Mouse (Mus musculus) midbrain, embryonic 11.5 days (tissue): ENCODE measurements at regions not wholly inside any gene's neighbourhood (a gene's known extent, or its start where the extent isn't known, plus 50 kb on each side); places are given as distances from the start of the nearest gene placed in this dataset.

Source experiments
- ATAC-seq: fragments of 200-750 bp; cut with Nextera tagmentation; 2 replicates; pipeline ENCODE4 v1.8.0; 2017; ENCODE audit warnings: moderate TSS enrichment, moderate library complexity; ENCODE audit not compliant: low FRiP score
- DNase-seq: peaks from one replicate; pipeline ENCODE4 v3.0.0; 2015; ENCODE audit warnings: low spot score; ENCODE audit errors: missing footprints
- H3K27ac ChIP-seq: fragments of 300-500 bp; sonication (generic); 2 replicates; pipeline ENCODE4 v1.5.1; 2014; ENCODE audit warnings: low read depth, low read length
- H3K27me3 ChIP-seq: fragments of 300-500 bp; sonication (generic); 2 replicates; pipeline ENCODE4 v1.6.1; 2014; ENCODE audit warnings: mild to moderate bottlenecking, low read length, moderate library complexity, mixed read lengths; ENCODE audit not compliant: control insufficient read depth, insufficient read depth
- H3K36me3 ChIP-seq: fragments of 300-500 bp; sonication (generic); 2 replicates; pipeline ENCODE4 v1.6.1; 2014; ENCODE audit warnings: mild to moderate bottlenecking, low read length, moderate library complexity, mixed read lengths; ENCODE audit not compliant: control insufficient read depth, insufficient read depth
- H3K4me1 ChIP-seq: fragments of 300-500 bp; sonication (generic); 2 replicates; pipeline ENCODE4 v1.6.1; 2014; ENCODE audit warnings: low read length; ENCODE audit not compliant: control insufficient read depth, insufficient read depth
- H3K4me2 ChIP-seq: fragments of 300-500 bp; sonication (generic); 2 replicates; pipeline ENCODE4 v1.6.1; 2014; ENCODE audit warnings: mild to moderate bottlenecking, moderate library complexity
- H3K4me3 ChIP-seq: fragments of 300-500 bp; sonication (generic); 2 replicates; pipeline ENCODE4 v1.5.1; 2014; ENCODE audit warnings: low read depth, low read length
- H3K9ac ChIP-seq: fragments of 300-500 bp; sonication (generic); 2 replicates; pipeline ENCODE4 v1.6.1; 2014; ENCODE audit warnings: low read length
- H3K9me3 ChIP-seq: fragments of 300-500 bp; sonication (generic); 2 replicates; pipeline ENCODE4 v1.6.1; 2016; ENCODE audit warnings: low read length; ENCODE audit not compliant: control insufficient read depth
- WGBS: fragments of 180-500 bp; shearing (Covaris S2); extraction: QIAGEN DNeasy Blood & Tissue Kit; methylation state at CpG from one replicate; pipeline ENCODE4 v1.1.7; 2014; 5-methylcytosine and 5-hydroxymethylcytosine counted together

DNA sequence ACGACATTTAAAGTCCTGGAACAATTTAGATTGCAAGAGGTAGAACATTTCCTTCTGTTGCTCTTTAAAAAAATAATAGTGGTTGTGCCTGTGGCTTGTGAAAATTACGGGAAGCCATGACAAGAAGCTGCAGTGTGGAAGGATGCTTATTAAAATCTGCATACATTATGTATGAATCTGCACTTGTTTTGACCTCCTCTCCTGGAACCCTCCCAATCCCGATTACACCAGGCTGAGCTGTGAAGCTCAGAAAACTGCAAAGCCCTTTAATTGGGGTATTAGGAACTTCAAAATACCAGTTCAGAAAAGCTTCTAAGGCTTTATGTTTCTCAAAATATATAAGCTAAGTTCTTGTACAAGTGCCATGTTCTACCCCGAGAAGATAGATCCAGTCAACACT lies 171.8 kb downstream of the Fam76b start:
- no peak overlapping the region for H3K4me2 ChIP-seq
- no peak overlapping the region for H3K4me3 ChIP-seq
- no peaks in the 10 kb centered on the region for H3K27me3 ChIP-seq
- H3K9ac ChIP-seq = no peak overlapping the region
- no peak overlapping the region for H3K27ac ChIP-seq
- H3K4me1 ChIP-seq = no peaks in the 10 kb centered on the region
- ATAC-seq (no peak), DNase-seq (no peak)
- H3K9me3 ChIP-seq = no peaks in the 10 kb centered on the region
- no peaks in the 10 kb centered on the region for H3K36me3 ChIP-seq
- 77% methylated on average over 4 of the region's 4 CpGs for WGBS

GRCm38 (mm10) chr9:14001517-14001916 lies 174.0 kb downstream of the Fam76b start:
- no peak overlapping the region for H3K4me2 ChIP-seq
- WGBS = 77% methylated on average over 7 of the region's 7 CpGs
- H3K4me3 ChIP-seq = no peak overlapping the region
- H3K9me3 ChIP-seq = no peaks in the 10 kb centered on the region
- ATAC-seq (no peak), DNase-seq (peak; percentile 91)
- H3K27me3 ChIP-seq = no peaks in the 10 kb centered on the region
- H3K9ac ChIP-seq = no peak overlapping the region
- no peaks in the 10 kb centered on the region for H3K36me3 ChIP-seq
- no peak overlapping the region for H3K27ac ChIP-seq
- H3K4me1 ChIP-seq = no peaks in the 10 kb centered on the region

DNA sequence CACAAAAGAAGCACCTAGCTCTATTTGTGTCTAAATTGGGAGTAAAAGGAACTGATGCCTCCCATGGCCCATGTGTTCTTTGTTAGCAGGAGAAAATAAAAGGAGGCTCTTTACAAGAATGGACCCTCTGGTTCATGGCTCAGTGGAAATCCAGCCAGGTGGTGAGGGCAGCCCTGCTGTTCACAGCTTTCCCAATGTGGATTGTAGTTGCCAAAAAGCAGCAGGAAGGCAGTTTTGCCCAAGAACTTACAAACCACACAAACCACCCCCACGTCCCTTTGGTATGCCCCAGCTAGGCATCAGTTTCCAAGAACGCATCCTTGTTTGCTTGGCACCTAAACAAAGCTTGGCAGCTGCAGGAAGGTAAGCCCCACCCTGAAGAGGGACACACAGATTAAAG lies 174.7 kb downstream of the Fam76b start:
- H3K4me3 ChIP-seq = no peak overlapping the region
- no peak overlapping the region for H3K9ac ChIP-seq
- 44% methylated on average over 2 of the region's 2 CpGs for WGBS
- no peaks in the 10 kb centered on the region for H3K27me3 ChIP-seq
- no peaks in the 10 kb centered on the region for H3K36me3 ChIP-seq
- H3K4me1 ChIP-seq = no peaks in the 10 kb centered on the region
- no peak overlapping the region for H3K4me2 ChIP-seq
- no peaks in the 10 kb centered on the region for H3K9me3 ChIP-seq
- H3K27ac ChIP-seq = no peak overlapping the region
- ATAC-seq = no peak
- DNase-seq = no peak

- Histone ChIP-seq H3K9ac (no peak overlapping the region), H3K36me3 (no peaks in the 10 kb centered on the region), H3K4me1 (no peaks in the 10 kb centered on the region), H3K27me3 (no peaks in the 10 kb centered on the region), H3K4me3 (no peak overlapping the region), H3K27ac (no peak overlapping the region), H3K4me2 (no peak overlapping the region), H3K9me3 (no peaks in the 10 kb centered on the region)
- ATAC-seq (no peak), DNase-seq (no peak)
- WGBS = 93% methylated on average over 3 of the region's 3 CpGs
These were observed 175.6 kb downstream of the Fam76b start for GRCm38 (mm10) chr9:14003163-14003562.

- Histone ChIP-seq H3K27ac (no peak overlapping the region), H3K9me3 (peaks cover 4% of the 10 kb centered on the region; the same call in 1 of the 2 replicates), H3K36me3 (no peaks in the 10 kb centered on the region), H3K4me3 (no peak overlapping the region), H3K27me3 (no peaks in the 10 kb centered on the region), H3K9ac (no peak overlapping the region), H3K4me2 (no peak overlapping the region), H3K4me1 (no peaks in the 10 kb centered on the region)
- 90% methylated on average over 3 of the region's 3 CpGs for WGBS
- no peak for DNase-seq
- ATAC-seq = no peak
These were observed 178.9 kb downstream of the Fam76b start for GRCm38 (mm10) chr9:14006233-14006984.

- H3K9ac ChIP-seq = no peak overlapping the region
These were observed 181.9 kb downstream of the Fam76b start for GRCm38 (mm10) chr9:14009451-14009850.

DNA sequence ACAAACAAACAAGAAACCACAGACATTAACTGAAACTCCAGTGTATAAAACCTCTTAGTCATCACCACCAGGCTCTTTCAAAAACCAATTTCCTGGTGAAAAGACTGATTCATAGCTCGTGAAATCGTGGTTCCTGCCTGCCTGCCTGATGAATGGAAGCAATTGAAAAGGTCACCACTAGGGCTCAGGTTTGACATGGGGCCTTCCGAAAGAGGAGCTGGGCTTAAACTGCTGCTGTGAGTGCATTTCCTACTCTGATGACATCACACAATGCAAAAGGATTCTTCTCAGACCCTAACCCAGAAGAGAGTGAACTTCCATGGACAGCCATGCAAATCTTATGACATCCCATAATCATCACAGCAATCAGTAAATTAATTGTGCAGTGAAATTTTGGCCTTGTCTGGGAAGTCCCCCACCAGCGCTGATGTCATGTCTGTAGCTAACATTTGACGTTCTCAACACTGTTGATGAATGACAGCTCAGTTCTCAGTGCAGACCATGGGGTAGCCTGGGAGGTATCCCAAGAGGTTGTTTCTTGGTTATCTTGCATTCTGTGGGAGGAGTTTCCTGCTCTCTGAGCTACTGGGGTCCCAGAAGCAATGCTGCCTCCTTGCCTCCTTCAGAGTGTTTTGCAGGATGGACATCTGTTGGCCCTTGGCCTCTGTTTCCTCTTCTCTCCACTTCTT lies 182.9 kb downstream of the Fam76b start:
- no peak overlapping the region for H3K9ac ChIP-seq
- WGBS = 58% methylated on average over 5 of the region's 5 CpGs
- no peaks in the 10 kb centered on the region for H3K4me1 ChIP-seq
- ATAC-seq (no peak), DNase-seq (no peak)
- H3K27ac ChIP-seq = no peak overlapping the region
- H3K4me3 ChIP-seq = no peak overlapping the region
- no peaks in the 10 kb centered on the region for H3K36me3 ChIP-seq
- peaks cover 4% of the 10 kb centered on the region; the same call in 1 of the 2 replicates for H3K9me3 ChIP-seq
- no peak overlapping the region for H3K4me2 ChIP-seq
- no peaks in the 10 kb centered on the region for H3K27me3 ChIP-seq

More at GRCm38 (mm10) chr9:14009451-14009850, 181.9 kb downstream of the Fam76b start:
- H3K4me3 ChIP-seq = no peak overlapping the region
- no peak overlapping the region for H3K4me2 ChIP-seq
- no peak overlapping the region for H3K27ac ChIP-seq
- H3K27me3 ChIP-seq = no peaks in the 10 kb centered on the region
- H3K4me1 ChIP-seq = no peaks in the 10 kb centered on the region
- WGBS = 77% methylated on average over 5 of the region's 5 CpGs
- ATAC-seq (no peak), DNase-seq (no peak)
- no peaks in the 10 kb centered on the region for H3K36me3 ChIP-seq
- peaks cover 4% of the 10 kb centered on the region; the same call in 1 of the 2 replicates for H3K9me3 ChIP-seq

DNA sequence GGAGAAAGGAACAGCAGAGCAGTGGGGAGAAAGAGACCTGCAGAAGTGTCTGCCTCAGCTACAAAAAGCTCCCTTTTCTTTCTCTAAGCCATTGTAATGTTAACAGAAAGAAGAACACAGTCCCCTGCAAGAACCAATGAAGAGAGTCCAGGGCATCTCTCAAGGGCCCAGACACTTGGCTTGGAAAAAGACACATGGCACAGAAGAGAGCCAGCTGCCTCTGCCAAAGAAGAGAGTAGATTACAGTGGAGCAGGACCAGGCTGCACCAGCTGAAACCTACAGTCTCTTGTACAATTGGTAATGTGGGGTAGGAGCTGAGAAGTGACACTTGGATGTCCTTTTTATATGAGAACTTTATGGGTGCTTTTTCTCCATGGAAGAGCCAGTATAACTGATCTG lies 196.7 kb downstream of the Fam76b start:
- DNase-seq = no peak
- Histone ChIP-seq H3K36me3 (no peaks in the 10 kb centered on the region), H3K27me3 (no peaks in the 10 kb centered on the region), H3K4me3 (no peak overlapping the region), H3K27ac (no peak overlapping the region), H3K9ac (no peak overlapping the region), H3K4me2 (no peak overlapping the region), H3K4me1 (no peaks in the 10 kb centered on the region), H3K9me3 (no peaks in the 10 kb centered on the region)
- ATAC-seq = no peak

GRCm38 (mm10) chr9:14024701-14025100 lies 197.2 kb downstream of the Fam76b start:
- Histone ChIP-seq H3K9ac (no peak overlapping the region), H3K9me3 (no peaks in the 10 kb centered on the region), H3K27me3 (no peaks in the 10 kb centered on the region), H3K27ac (no peak overlapping the region), H3K4me3 (no peak overlapping the region), H3K36me3 (no peaks in the 10 kb centered on the region), H3K4me1 (no peaks in the 10 kb centered on the region), H3K4me2 (no peak overlapping the region)
- DNase-seq = no peak
- 79% methylated on average over 3 of the region's 3 CpGs for WGBS
- ATAC-seq = no peak
